Mouse (Mus musculus) retina, adult 2 months (tissue): ENCODE data around the gene Mob1b.

Experiments used
- DNase-seq: peaks from one replicate; pipeline ENCODE4 v3.0.0-alpha.2; 2012; ENCODE audit warnings: low read depth, low spot score

Mob1b gene

GRCm38 (mm10) chr5:88782072-88782765, 61.6 kb downstream of the Mob1b start:
- DNase-seq, result no peak

- DNase-seq, result no peak
Measured at GRCm38 (mm10) chr5:88785059-88785458, 64.4 kb downstream of the Mob1b start.

GRCm38 (mm10) chr5:88790675-88791074, 70.0 kb downstream of the Mob1b start:
- DNase-seq, result no peak

- peak; percentile 18 for DNase-seq
Measured at GRCm38 (mm10) chr5:88791256-88792245, 70.9 kb downstream of the Mob1b start.

- DNase-seq, result no peak
Measured at GRCm38 (mm10) chr5:88793676-88794075, 73.0 kb downstream of the Mob1b start.

GRCm38 (mm10) chr5:88795910-88796584, 75.4 kb downstream of the Mob1b start:
- DNase-seq, result no peak

GRCm38 (mm10) chr5:88796588-88796987, 75.9 kb downstream of the Mob1b start:
- DNase-seq, result no peak

- DNase-seq, result no peak
Measured at GRCm38 (mm10) chr5:88797121-88797520, 76.5 kb downstream of the Mob1b start.

GRCm38 (mm10) chr5:88805616-88806015, 85.0 kb downstream of the Mob1b start:
- DNase-seq, result no peak

GRCm38 (mm10) chr5:88806278-88806677, 85.6 kb downstream of the Mob1b start:
- DNase-seq, result no peak

- DNase-seq, result no peak
Measured at GRCm38 (mm10) chr5:88807342-88807741, 86.7 kb downstream of the Mob1b start.

GRCm38 (mm10) chr5:88813188-88813587, 92.5 kb downstream of the Mob1b start:
- DNase-seq, result no peak
